Mouse (Mus musculus) lung, embryonic 14.5 days (tissue): Measurements from ENCODE around the gene Tes. TPM values are rescaled to one million over a fixed set of nuclear protein-coding genes. Genes with fewer than 3 reads are reported as not detected.
A peak's percentile ranks its signal among the peaks of the same experiment; 100 is the strongest.

Source experiments
- ATAC-seq: fragments of 200-750 bp; cut with Nextera tagmentation; 2 replicates; pipeline ENCODE4 v1.8.0; 2017; ENCODE audit warnings: mild to moderate bottlenecking, moderate TSS enrichment, moderate library complexity; ENCODE audit not compliant: insufficient read depth
- DNase-seq: peaks from one replicate; pipeline ENCODE4 v3.0.0-alpha.2; 2015
- H3K27ac ChIP-seq: fragments of 300-500 bp; sonication (generic); 2 replicates; pipeline ENCODE4 v1.5.1; 2014; ENCODE audit warnings: low read depth, mild to moderate bottlenecking, moderate library complexity
- H3K27me3 ChIP-seq: fragments of 300-500 bp; sonication (generic); 2 replicates; pipeline ENCODE4 v1.6.1; 2014; ENCODE audit warnings: low read length, control low read depth; ENCODE audit not compliant: insufficient read depth
- H3K36me3 ChIP-seq: fragments of 300-500 bp; sonication (generic); 2 replicates; pipeline ENCODE4 v1.6.1; 2014; ENCODE audit warnings: control low read depth; ENCODE audit not compliant: insufficient read depth
- H3K4me1 ChIP-seq: fragments of 300-500 bp; sonication (generic); 2 replicates; pipeline ENCODE4 v1.6.1; 2014; ENCODE audit warnings: antibody characterized with exemption, control low read depth; ENCODE audit not compliant: insufficient read depth
- H3K4me2 ChIP-seq: fragments of 300-500 bp; sonication (generic); 2 replicates; pipeline ENCODE4 v1.6.1; 2014; ENCODE audit warnings: mild to moderate bottlenecking
- H3K4me3 ChIP-seq: fragments of 300-500 bp; sonication (generic); 2 replicates; pipeline ENCODE4 v1.5.1; 2014; ENCODE audit warnings: low read depth, low read length
- H3K9ac ChIP-seq: fragments of 300-500 bp; sonication (generic); 2 replicates; pipeline ENCODE4 v1.6.1; 2014
- H3K9me3 ChIP-seq: fragments of 300-500 bp; sonication (generic); 2 replicates; pipeline ENCODE4 v1.6.1; 2016; ENCODE audit warnings: low read depth, low read length, control low read depth
- CTCF ChIP-seq: IDR thresholded peaks from 2 replicates; pipeline ENCODE4 v1.5.1; 2016; ENCODE audit warnings: antibody characterized with exemption, low read depth
- WGBS: fragments of 180-500 bp; shearing (Covaris S2); extraction: QIAGEN DNeasy Blood & Tissue Kit; methylation state at CpG from one replicate; pipeline ENCODE4 v1.1.7; 2014; 5-methylcytosine and 5-hydroxymethylcytosine counted together
- polyA plus RNA-seq: library from polyadenylated mRNA; unstranded; fragments of >200 nt; fragmentation: Nextera tagmentation; extraction: Ambion mirVana; gene quantifications from 2 replicates; pipeline ENCODE4 v1.2.1, GENCODE M21; 2014

Tes gene
- polyA plus RNA-seq, 1 experiment from 2014 or later: 77.0 TPM

DNA sequence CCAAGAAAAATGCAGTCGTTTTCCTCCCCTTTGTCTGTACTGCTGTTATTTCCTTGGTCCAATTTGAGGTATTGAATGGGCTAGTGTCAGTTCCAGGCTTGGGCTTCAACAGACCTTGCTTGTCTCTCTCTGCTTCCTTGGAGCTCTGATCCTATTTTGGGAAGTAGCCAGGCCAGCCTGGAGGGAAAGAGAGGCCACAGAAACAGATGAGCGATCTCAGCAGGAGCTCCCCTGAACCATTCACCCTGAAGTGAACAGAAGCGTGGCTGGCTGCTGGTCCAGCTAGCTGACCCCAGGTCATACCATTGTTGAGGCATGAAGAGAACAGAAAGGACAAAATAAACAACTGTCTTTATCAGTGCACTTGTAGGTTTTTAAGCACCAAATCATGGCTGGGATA lies 12.8 kb downstream of the Tes start:
- Histone ChIP-seq H3K27me3 (no peaks in the 10 kb centered on the region), H3K9ac (no peak overlapping the region), H3K4me3 (no peak overlapping the region), H3K27ac (no peak overlapping the region), H3K36me3 (no peaks in the 10 kb centered on the region), H3K4me1 (peaks cover 11% of the 10 kb centered on the region; the same call in 1 of the 2 replicates), H3K4me2 (no peak overlapping the region), H3K9me3 (no peaks in the 10 kb centered on the region)
- peak; percentile 46; the same call in 1 of the 2 replicates for ATAC-seq
- peak; percentile 49 for DNase-seq
- 31% methylated on average over 3 of the region's 3 CpGs for WGBS
- TF ChIP-seq CTCF: no peak

DNA sequence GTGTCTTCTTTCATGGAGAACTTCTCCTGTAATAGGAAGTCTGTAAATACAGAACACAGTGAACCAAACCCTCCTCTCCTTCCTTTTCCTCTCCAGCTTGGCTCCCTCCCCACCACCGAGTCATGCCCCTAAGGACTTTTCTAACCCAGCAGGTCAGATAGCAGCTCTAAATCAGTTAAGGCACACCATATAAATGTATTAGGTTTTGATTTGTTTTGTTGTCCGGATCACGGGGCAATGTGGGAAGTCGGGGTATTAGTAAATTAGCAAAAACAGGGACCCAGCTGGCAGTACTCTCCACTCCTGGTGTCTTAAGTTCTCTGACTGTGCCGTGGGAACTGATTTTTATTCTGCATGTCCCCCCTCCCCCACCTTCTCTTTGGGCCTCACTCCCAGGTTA lies 14.4 kb downstream of the Tes start:
- Histone ChIP-seq H3K27me3 (no peaks in the 10 kb centered on the region), H3K4me1 (peaks cover 11% of the 10 kb centered on the region; the same call in 1 of the 2 replicates), H3K4me3 (no peak overlapping the region), H3K9ac (no peak overlapping the region), H3K27ac (no peak overlapping the region), H3K4me2 (no peak overlapping the region), H3K9me3 (no peaks in the 10 kb centered on the region), H3K36me3 (no peaks in the 10 kb centered on the region)
- DNase-seq: no peak
- no peak for ATAC-seq
- no peak for TF ChIP-seq CTCF
- 61% methylated on average over 5 of the region's 5 CpGs for WGBS

DNA sequence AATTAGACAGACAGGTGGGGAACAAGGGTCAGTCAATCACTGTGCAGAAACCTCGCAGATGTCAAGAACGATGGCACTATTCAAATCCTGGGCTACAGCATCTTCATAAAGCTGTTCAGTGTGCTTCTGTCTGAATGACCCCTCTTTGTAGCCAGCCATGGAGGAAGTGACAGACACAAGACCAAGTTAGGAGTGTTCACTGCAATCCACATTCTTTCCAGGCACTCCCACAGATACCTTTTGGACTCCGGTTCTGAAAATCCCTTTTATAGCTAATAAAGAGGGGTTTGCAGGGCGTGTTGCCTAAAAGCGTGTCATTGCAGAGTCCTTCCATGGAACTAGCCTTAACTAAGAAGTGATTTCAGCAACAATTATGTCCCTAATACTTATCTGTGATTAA lies 14.9 kb downstream of the Tes start:
- Histone ChIP-seq H3K9ac (no peak overlapping the region), H3K9me3 (no peaks in the 10 kb centered on the region), H3K36me3 (no peaks in the 10 kb centered on the region), H3K4me2 (no peak overlapping the region), H3K4me3 (no peak overlapping the region), H3K27me3 (no peaks in the 10 kb centered on the region), H3K27ac (no peak overlapping the region), H3K4me1 (peaks cover 11% of the 10 kb centered on the region; the same call in 1 of the 2 replicates)
- ATAC-seq: no peak
- TF ChIP-seq CTCF: no peak
- DNase-seq: no peak
- 80% methylated on average over 5 of the region's 5 CpGs for WGBS

GRCm38 (mm10) chr6:17082238-17082637 lies 17.3 kb downstream of the Tes start:
- H3K9me3 ChIP-seq: no peaks in the 10 kb centered on the region
- H3K27me3 ChIP-seq: no peaks in the 10 kb centered on the region
- no peak overlapping the region for H3K9ac ChIP-seq
- 40% methylated on average over 4 of the region's 4 CpGs for WGBS
- TF ChIP-seq CTCF: no peak
- DNase-seq (peak; percentile 51), ATAC-seq (no peak)
- peaks cover 11% of the 10 kb centered on the region; the same call in 1 of the 2 replicates for H3K4me1 ChIP-seq
- H3K27ac ChIP-seq: no peak overlapping the region
- H3K4me2 ChIP-seq: no peak overlapping the region
- H3K36me3 ChIP-seq: no peaks in the 10 kb centered on the region
- no peak overlapping the region for H3K4me3 ChIP-seq

DNA sequence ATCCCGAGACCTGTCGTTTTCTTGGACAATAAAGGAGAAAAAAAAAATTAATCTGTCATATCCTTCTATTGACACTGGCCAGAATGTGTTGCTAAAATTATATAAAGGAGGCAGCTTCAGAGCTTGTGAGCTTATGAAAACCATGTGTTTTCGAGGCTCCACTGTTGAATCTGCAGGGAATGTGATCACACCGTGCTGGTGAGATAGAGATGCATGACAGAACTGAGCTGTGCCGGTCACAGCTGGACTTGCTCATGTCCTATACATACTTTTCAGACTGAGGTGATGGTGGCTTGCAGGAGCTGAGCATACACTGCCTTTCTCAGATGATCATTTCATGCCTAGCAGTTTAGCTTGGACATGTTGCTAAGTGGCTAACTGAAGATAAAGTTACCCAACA lies 17.9 kb downstream of the Tes start:
- Histone ChIP-seq H3K36me3 (no peaks in the 10 kb centered on the region), H3K27me3 (no peaks in the 10 kb centered on the region), H3K4me3 (no peak overlapping the region), H3K4me1 (peaks cover 7% of the 10 kb centered on the region; the same call in 1 of the 2 replicates), H3K9ac (no peak overlapping the region), H3K4me2 (no peak overlapping the region), H3K9me3 (no peaks in the 10 kb centered on the region), H3K27ac (no peak overlapping the region)
- DNase-seq (peak; percentile 68), ATAC-seq (peak; percentile 85; the same call in 1 of the 2 replicates)
- TF ChIP-seq CTCF: no peak
- WGBS: 40% methylated on average over 5 of the region's 5 CpGs

GRCm38 (mm10) chr6:17087485-17087884 lies 22.5 kb downstream of the Tes start:
- Histone ChIP-seq H3K27me3 (no peaks in the 10 kb centered on the region), H3K27ac (no peak overlapping the region), H3K4me2 (no peak overlapping the region), H3K9ac (no peak overlapping the region), H3K9me3 (no peaks in the 10 kb centered on the region), H3K4me1 (no peaks in the 10 kb centered on the region), H3K4me3 (no peak overlapping the region), H3K36me3 (no peaks in the 10 kb centered on the region)
- peak; percentile 91 for DNase-seq
- WGBS: 67% methylated on average over 6 of the region's 6 CpGs
- TF ChIP-seq CTCF: peak; percentile 84
- ATAC-seq: no peak

DNA sequence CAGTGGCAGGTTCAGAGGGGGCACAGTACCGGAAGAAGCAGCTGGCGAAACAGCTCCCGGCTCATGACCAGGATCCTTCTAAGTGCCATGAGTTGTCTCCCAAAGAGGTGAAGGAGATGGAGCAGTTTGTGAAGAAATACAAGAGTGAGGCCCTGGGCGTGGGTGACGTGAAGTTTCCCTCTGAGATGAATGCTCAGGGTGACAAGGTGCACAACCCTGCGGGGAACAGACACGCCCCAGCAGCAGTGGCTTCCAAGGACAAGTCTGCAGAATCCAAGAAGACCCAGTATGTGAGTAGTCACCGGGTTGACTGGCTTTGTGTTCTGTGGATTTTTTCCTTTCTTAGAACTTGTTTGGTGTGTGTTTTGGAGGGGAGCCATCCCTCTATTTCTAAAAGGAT lies 32.4 kb downstream of the Tes start:
- no peak overlapping the region for H3K4me3 ChIP-seq
- H3K27me3 ChIP-seq: no peaks in the 10 kb centered on the region
- H3K36me3 ChIP-seq: peaks cover 23% of the 10 kb centered on the region; the same call in 1 of the 2 replicates
- no peak overlapping the region for H3K4me2 ChIP-seq
- no peak overlapping the region for H3K9ac ChIP-seq
- H3K27ac ChIP-seq: no peak overlapping the region
- H3K9me3 ChIP-seq: no peaks in the 10 kb centered on the region
- ATAC-seq (no peak), DNase-seq (no peak)
- WGBS: 89% methylated on average over 8 of the region's 8 CpGs
- no peaks in the 10 kb centered on the region for H3K4me1 ChIP-seq
- no peak for TF ChIP-seq CTCF

DNA sequence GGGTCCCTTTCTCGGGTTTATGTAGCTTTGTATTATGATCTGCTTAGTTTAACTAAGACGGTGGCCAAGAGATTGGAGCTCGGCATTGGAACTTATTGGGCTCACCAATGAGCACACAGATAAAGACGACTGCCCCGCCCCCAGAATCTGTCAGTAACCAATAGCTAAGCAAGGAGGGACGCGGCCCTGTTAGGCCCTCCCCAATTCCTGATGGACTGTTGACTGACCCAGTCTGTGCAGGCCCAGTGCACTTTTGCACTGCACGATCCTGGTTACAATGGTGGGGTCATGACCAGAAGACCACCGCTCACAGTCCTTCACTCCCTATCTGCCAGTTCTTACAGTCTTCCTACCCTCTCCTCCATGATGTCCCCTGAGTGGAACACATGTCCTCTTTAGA lies 33.6 kb downstream of the Tes start:
- WGBS: 89% methylated on average over 9 of the region's 9 CpGs
- H3K36me3 ChIP-seq: peaks cover 34% of the 10 kb centered on the region
- ATAC-seq (no peak), DNase-seq (no peak)
- H3K9ac ChIP-seq: no peak overlapping the region
- no peaks in the 10 kb centered on the region for H3K4me1 ChIP-seq
- no peak overlapping the region for H3K4me2 ChIP-seq
- H3K9me3 ChIP-seq: no peaks in the 10 kb centered on the region
- TF ChIP-seq CTCF: no peak
- no peak overlapping the region for H3K27ac ChIP-seq
- no peak overlapping the region for H3K4me3 ChIP-seq
- H3K27me3 ChIP-seq: no peaks in the 10 kb centered on the region
